Mouse (Mus musculus): ENCODE data around the gene Dnaja3. TPM values are rescaled to one million over a fixed set of nuclear protein-coding genes. Genes with fewer than 3 reads are reported as not detected.
A peak's percentile ranks its signal among the peaks of the same experiment; 100 is the strongest.

Gene Dnaja3
- total RNA-seq, 1 experiment from 2014 or later: 76.0 TPM

DNA sequence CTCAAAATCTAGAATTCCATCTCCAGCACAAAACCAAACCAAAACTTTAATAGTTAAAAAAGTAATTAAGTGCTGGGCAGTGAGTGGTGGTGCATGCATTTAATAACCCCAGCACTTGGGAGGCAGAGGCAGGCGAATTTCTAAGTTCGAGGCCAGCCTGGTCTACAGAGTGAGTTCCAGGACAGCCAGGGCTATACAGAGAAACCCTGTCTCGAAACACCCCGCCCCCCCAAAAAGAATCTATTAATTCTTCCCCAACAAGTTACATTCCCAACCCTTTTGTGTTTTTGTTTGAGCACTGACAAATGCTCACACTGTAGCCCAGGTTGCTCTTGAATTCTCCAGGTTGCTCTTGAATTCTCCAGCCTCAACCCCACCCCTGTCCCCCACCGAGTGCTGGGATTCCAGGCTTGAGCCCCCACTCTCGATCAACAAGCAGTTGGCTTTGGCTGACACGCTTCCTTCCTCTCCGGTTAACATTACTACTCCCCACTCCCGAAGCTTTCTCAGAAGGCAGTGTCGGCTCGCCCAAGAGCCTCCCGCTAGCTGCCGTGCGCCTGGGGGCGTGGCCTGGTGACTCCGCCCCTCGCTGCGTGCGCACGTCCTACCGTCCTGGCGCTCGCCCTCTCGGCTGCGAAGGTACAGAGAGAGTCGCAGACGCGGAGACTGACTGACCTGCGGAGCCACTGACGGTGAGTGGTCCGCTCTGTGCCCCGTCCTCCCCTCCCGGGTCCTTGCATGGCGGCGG lies 86.2 kb downstream of the Dnaja3 start, which contains the start of gene Hmox2:
Hmox2 (plus strand) TSS at position 582 of the 748 bp plus-strand sequence.
- peak; percentile 86 to 94 for ATAC-seq (replicated peaks in 1 of 2; ENCODE audit: insufficient read depth in 1 of 2, low FRiP score in 2 of 2, low TSS enrichment in 1 of 2, low read depth in 1 of 2, poor library complexity in 2 of 2, severe bottlenecking in 2 of 2)

DNA sequence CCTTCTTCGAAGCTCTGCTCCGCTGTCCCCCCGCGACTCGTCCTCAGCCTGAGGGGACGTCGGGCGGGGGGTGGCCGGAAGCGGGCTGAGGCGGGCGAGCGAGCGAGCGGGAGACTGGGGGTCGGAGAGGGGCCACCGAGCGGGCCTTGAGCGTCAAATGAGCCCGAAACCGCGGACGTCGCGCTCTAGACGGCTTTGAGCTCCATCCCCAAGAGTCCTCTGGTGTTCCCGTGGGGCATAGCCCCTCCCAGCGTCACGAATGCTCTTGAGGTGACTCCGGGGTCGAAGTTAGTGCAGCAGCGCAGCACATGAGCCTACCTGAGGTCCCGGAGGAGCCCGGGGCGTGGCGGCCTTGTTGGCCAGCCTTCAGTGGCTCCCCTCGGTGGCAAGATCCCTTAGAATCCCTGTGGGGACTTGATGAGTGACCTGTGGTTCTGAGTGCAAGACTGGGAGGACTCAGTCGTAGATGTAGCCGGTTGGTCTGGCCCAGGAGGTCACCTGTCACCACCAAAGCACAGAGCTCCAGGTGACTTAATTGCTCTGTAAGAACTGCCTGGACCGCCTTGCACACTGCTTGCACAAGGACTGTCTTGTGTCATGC lies 86.8 kb downstream of the Dnaja3 start:
- peak; percentile 5 to 7; a peak in 1 of 4 replicates for ATAC-seq (replicated peaks in 1 of 2; ENCODE audit: insufficient read depth in 1 of 2, low FRiP score in 2 of 2, low TSS enrichment in 1 of 2, low read depth in 1 of 2, poor library complexity in 2 of 2, severe bottlenecking in 2 of 2)

DNA sequence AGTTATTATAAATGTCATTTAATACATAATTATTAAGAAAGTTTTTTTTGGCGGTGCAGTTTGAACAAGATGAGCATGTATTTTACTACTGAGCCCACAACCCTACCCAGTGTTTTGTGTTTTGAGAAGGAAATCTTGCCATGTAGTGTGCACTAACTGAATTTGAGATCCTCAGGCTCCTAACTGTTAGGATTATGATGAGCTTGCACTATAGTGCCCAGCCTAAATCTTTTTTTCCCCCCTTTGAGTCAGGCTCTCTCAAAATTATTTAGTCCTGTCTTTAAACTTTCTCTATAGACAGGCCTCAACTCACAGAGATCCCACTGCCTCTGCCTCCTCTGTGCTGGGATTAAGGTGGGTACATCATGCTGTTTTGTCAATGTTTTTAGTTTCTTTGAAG lies 87.7 kb downstream of the Dnaja3 start:
- ATAC-seq (replicated peaks in 1 of 2; ENCODE audit: insufficient read depth in 1 of 2, low FRiP score in 2 of 2, low TSS enrichment in 1 of 2, low read depth in 1 of 2, poor library complexity in 2 of 2, severe bottlenecking in 2 of 2): no peak

DNA sequence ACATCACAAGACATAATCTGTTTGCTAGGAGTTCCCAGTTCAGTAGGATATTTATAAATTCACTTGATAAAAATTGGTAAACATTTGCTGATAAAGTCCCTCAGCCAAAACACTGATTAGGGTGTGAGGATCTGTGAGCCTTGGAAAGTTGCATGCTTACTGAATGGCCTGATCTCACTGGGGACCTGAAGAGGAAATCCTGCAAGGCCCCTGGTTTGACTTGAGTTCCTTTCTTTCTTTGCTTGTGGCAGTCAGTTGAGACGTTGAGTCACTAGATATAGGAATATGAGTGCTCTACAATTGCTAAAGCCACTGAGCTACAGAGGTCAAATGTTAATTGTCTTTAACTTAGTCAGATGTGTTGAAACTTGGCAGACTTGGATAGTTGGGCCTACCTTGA lies 88.2 kb downstream of the Dnaja3 start:
- no peak for ATAC-seq (replicated peaks in 1 of 2; ENCODE audit: insufficient read depth in 1 of 2, low FRiP score in 2 of 2, low TSS enrichment in 1 of 2, low read depth in 1 of 2, poor library complexity in 2 of 2, severe bottlenecking in 2 of 2)

DNA sequence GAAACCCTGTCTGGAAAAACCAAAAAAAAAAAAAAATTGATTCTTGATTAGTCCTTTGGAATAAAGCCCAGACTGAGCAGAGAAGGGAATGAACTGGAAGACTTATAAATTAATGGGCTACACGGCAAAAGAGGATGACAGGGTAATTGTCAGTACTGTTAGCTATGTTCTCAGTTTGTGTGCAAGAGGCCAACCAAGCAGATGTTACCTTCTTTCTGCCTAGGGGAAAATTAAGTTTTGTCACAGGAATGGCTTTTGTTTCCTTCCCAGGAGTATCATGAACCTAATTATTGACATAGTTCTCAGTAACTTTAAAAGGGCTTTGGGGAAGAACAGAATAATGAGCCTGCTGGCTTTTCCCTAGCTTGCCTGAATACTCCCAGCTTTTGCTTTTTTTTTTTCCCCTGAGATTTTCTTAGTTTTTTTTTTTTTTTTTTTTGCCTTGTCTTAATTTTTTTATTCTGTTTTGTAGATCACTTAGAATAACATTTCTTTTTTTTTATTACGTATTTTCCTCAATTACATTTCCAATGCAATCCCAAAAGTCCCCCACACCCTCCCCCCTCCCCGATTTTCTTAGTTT lies 91.1 kb downstream of the Dnaja3 start:
- no peak for ATAC-seq (replicated peaks in 1 of 2; ENCODE audit: insufficient read depth in 1 of 2, low FRiP score in 2 of 2, low TSS enrichment in 1 of 2, low read depth in 1 of 2, poor library complexity in 2 of 2, severe bottlenecking in 2 of 2)

DNA sequence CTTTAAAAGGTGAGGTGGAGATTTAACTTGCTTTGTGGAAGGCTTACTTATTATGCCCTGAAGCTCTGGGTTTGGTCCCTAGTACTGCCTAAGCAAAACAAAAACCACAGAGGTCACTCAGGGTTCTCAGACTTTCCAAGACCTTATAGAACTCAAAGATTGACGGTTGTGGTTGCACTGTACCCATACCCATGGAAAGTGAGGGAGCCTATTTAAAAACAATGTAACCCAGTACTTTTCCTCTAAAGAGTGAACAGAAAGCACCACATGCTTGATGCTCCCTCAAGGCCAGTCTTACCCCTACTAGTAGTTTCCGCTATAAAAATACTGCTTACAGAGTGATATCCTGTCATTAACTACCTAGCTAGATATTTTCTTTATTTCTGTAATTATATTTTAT lies 96.5 kb downstream of the Dnaja3 start:
- ATAC-seq (replicated peaks in 1 of 2; ENCODE audit: insufficient read depth in 1 of 2, low FRiP score in 2 of 2, low TSS enrichment in 1 of 2, low read depth in 1 of 2, poor library complexity in 2 of 2, severe bottlenecking in 2 of 2): peak; percentile 27 to 48; a peak in 1 of 4 replicates

DNA sequence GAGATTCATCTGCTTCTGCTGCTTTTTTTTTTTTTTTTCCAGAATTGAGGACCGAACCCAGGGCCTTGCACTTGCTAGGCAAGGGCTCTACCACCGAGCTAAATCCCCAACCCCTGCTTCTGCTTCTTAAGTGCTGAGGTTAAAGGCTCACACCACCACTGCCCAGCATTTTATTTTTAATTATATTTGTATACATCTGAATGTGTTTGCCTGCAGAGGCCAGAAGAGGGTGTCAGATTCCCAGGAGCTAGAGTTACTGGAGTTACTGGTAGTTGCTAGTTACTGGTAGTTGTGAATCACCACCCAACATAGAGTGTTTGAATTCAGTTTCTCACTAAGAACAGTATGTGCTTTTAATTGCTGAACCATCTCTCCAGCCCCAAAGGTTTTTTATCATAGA lies 100.2 kb downstream of the Dnaja3 start:
- ATAC-seq (replicated peaks in 1 of 2; ENCODE audit: insufficient read depth in 1 of 2, low FRiP score in 2 of 2, low TSS enrichment in 1 of 2, low read depth in 1 of 2, poor library complexity in 2 of 2, severe bottlenecking in 2 of 2): no peak

DNA sequence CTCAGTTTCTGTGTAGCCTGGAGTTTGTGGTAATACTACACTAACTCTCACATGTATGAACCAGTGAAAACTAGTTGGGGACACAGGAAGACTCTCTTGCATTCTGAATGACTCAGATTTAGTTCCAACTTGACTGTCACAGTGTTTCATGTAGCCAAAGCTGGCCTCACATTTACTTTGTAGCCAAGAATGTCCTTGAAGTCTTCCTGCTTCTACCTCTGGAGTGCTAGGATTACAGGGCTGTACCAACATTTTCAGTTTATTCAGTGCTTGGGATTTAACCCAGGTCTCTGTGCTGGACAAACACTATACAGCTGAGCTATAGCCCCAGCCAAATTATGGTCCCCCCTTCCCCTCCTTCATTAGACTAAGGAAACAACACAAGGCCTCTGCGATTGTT lies 102.4 kb downstream of the Dnaja3 start:
- no peak for ATAC-seq (replicated peaks in 1 of 2; ENCODE audit: insufficient read depth in 1 of 2, low FRiP score in 2 of 2, low TSS enrichment in 1 of 2, low read depth in 1 of 2, poor library complexity in 2 of 2, severe bottlenecking in 2 of 2)

DNA sequence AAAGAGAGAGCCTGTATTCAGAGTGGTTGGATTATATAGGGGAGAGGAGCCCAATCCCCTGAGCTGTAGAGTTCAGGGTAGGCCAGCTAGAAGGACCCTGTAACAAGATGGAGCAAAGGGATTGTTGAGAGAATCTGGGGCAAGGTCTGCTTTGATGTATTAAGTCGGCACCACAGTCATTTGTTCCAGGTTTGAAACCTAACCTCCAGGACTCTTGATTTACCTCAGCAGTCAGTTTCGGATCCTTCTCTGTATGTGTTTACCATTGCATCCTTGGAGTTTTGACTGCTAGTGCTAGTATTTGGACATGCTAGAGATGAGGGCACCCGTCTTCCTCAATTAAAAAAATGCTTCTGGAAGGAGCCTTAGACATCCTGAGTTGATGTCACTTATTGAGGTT lies 112.4 kb downstream of the Dnaja3 start:
- ATAC-seq (replicated peaks in 1 of 2; ENCODE audit: insufficient read depth in 1 of 2, low FRiP score in 2 of 2, low TSS enrichment in 1 of 2, low read depth in 1 of 2, poor library complexity in 2 of 2, severe bottlenecking in 2 of 2): no peak

DNA sequence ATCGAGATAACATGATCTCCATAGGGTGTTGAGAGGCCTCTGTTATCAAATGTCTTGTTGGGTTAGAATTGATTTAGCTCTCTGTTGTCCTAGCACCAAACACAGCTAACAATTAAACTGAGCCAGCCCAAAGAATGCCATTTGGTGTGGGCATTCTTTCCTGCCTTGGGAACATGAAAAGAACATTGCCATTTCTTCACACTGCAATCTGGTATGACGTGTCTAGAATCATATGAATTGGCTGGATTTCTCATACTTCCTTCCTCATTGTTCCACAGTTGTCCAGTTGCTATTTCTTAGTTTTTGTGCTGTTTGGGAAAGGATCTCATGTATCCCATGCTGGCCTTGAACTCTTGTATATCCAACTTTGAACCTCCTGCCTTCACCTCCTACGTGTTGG lies 114.3 kb downstream of the Dnaja3 start:
- no peak for ATAC-seq (replicated peaks in 1 of 2; ENCODE audit: insufficient read depth in 1 of 2, low FRiP score in 2 of 2, low TSS enrichment in 1 of 2, low read depth in 1 of 2, poor library complexity in 2 of 2, severe bottlenecking in 2 of 2)

DNA sequence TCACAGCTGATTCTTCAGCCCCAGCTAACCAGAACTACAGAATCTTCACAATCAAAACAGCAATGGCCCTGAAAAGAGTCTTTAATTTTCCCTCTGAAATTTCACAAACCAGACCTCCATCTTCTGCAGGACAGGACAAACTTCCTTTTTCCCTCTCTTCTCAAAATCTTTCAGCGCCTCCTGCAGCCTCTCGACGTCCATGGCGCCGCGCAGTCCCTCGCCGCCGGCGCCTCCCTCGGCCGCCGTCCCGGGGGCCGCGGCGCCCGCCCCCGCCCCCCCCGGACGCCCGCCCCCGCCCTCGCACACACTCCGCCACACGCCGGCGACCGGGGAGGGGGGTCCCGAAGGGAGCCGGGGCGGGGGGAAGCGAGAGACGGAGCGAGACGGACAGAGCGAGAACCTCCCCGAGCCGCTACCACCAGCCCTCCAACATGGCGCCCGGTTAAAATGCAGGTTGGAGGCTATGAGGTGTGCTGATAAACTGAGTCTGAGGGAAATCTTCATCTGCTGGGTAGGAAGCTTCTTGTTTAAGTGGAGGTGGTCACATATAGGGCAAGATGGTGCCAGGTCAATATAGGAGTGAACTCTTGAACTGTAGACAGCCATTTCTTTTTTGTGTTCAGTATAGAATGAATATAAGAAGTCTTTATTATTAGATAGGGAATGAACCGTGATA lies 117.0 kb downstream of the Dnaja3 start:
- ATAC-seq (replicated peaks in 1 of 2; ENCODE audit: insufficient read depth in 1 of 2, low FRiP score in 2 of 2, low TSS enrichment in 1 of 2, low read depth in 1 of 2, poor library complexity in 2 of 2, severe bottlenecking in 2 of 2): peak; percentile 49 to 68; a peak in 2 of 4 replicates

Other genes with a start within 250 kb of the Dnaja3 start
- gene Adcy9, start 219.5 kb upstream of the Dnaja3 start, total RNA-seq (2017): 13.1 and 16.7 TPM in 2 replicates
- gene Srl, start 98.2 kb upstream of the Dnaja3 start, total RNA-seq (2017): 21.6 and 34.5 TPM in 2 replicates
- 49.7 and 59.2 TPM in 2 replicates for gene Tfap4, start 80.1 kb upstream of the Dnaja3 start, total RNA-seq (2017)
- gene Glis2, start 45.3 kb upstream of the Dnaja3 start, total RNA-seq (2017): 1.7 and 4.3 TPM in 2 replicates
- gene Pam16, start 15.0 kb upstream of the Dnaja3 start, total RNA-seq (2017): 37.6 and 53.7 TPM in 2 replicates
- gene Vasn, start within 50 bp of the Dnaja3 start, total RNA-seq (2017): 0.89 and 1.8 TPM in 2 replicates
- 65.0 and 67.3 TPM in 2 replicates for gene Coro7, start 39.8 kb downstream of the Dnaja3 start, total RNA-seq (2017)
- 56.7 and 84.0 TPM in 2 replicates for gene Nmral1, start 79.4 kb downstream of the Dnaja3 start, total RNA-seq (2017)
- gene Hmox2, start 86.4 kb downstream of the Dnaja3 start, total RNA-seq (2017): 104 and 109 TPM in 2 replicates
- gene Cdip1, start 150.3 kb downstream of the Dnaja3 start, total RNA-seq (2017): 15.6 and 19.4 TPM in 2 replicates
- gene 4930562C15Rik, start 195.4 kb downstream of the Dnaja3 start, total RNA-seq (2017): 3.4 TPM in 1 of 2 replicates, not detected in the other
- gene Ubald1, start 240.3 kb downstream of the Dnaja3 start, total RNA-seq (2017): 24.3 and 40.4 TPM in 2 replicates
- 16.5 and 26.0 TPM in 2 replicates for gene Mgrn1, start 246.3 kb downstream of the Dnaja3 start, total RNA-seq (2017)